Mouse (Mus musculus): ENCODE results near the gene Tbk1.

DNA sequence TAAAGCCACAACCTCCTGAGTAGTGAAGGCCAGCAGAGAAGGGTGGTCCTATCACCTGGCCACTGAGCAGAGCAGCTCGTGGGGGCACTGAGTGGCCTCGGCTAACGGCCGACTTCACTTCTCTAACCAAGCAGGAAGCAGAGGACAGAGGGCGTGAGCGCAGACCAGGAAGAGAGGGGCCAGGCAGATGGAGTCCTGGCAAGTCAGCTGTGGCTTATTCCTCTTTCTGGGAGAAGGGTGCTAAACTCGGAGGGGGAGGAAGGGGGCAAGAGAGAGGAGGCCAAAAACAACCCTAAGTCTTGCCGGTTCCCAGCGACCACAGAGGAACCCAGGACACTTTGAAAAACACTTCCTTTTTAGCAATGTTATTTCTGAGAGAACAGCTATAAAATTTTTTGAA lies 10.0 kb upstream of the Tbk1 start:
- no peak for TF ChIP-seq POLR2A (IDR thresholded peaks at IDR 0.05; ENCODE audit: low read depth, low read length)
- TF ChIP-seq CTCF (IDR thresholded peaks at IDR 0.05; ENCODE audit: borderline replicate concordance, insufficient read depth, low read length): no peak

Measured in embryonic fibroblast, embryonic 13.5 days (primary cell).